In the genomic region with DNA sequence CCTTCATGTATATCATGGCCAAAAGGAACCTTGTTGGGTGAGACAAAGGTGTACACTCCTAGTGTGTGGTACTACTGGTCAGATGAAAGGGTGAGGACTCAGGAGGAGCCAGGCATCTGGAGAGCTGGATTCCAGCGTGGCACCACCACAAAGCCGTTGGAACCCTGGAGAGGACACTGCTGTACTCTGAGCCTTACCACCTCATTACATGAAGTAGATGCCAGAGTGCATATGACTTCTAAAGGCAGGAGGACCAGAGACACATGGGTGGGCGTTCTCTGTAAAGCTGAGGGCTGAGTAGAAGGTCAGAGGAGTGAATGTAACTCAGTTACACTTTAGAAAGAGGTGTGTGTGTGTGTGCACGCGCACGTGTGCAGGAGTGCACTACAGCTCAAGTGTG, we compare ENCODE assay signal across 28 mouse cellular contexts. TPM values are rescaled to one million over a fixed set of nuclear protein-coding genes. Genes with fewer than 3 reads are reported as not detected.
DNase-seq lines count a peak whose midpoint lies in the region; ATAC-seq and TF ChIP-seq lines count a peak whose summit lies in the region.
"Had no signal": no experiment of that assay in that cellular context is flagged by ENCODE, and none has a peak within 500 bp of the region (broad histone marks: within the 10 kb centered on the region; RNA-seq: fewer than 3 reads in every experiment).

No protein-coding gene starts in this region.

- H3K4me1 ChIP-seq in heart, adult 2 months (ENCODE audit: control insufficient read depth, insufficient read depth, low read length), result peaks cover 4% of the 10 kb centered on the region
- peaks cover 15% of the 10 kb centered on the region for H3K4me1 ChIP-seq in heart, embryonic 13.5 days
- peaks cover 13% of the 10 kb centered on the region for H3K4me1 ChIP-seq in heart, postnatal 0 days (ENCODE audit: control insufficient read depth, insufficient read depth)
- H3K4me1 ChIP-seq: embryonic facial prominence, embryonic 15.5 days; intestine, embryonic 15.5 days had no signal

- no peaks in the 10 kb centered on the region for H3K27me3 ChIP-seq in heart, adult 2 months (ENCODE audit: control insufficient read depth, insufficient read depth, low read length)
- no peaks in the 10 kb centered on the region for H3K27me3 ChIP-seq in heart, embryonic 13.5 days (replicated peaks)
- H3K27me3 ChIP-seq in heart, postnatal 0 days (ENCODE audit: control insufficient read depth, insufficient read depth, low read length), result no peaks in the 10 kb centered on the region
- H3K27me3 ChIP-seq: embryonic facial prominence, embryonic 15.5 days; intestine, embryonic 15.5 days had no signal

- no peak for TF ChIP-seq POLR2A in heart, adult 2 months (IDR thresholded peaks at IDR 0.05; ENCODE audit: insufficient read depth, low read depth, low read length)

- no peaks in the 10 kb centered on the region for H3K9me3 ChIP-seq in heart, embryonic 13.5 days
- no peaks in the 10 kb centered on the region for H3K9me3 ChIP-seq in heart, postnatal 0 days (replicated peaks; ENCODE audit: control insufficient read depth, low read length)
- H3K9me3 ChIP-seq: embryonic facial prominence, embryonic 15.5 days; forebrain, embryonic 10.5 days; hindbrain, embryonic 10.5 days; intestine, embryonic 15.5 days had no signal

- peak overlapping the region; percentile 39 for H3K27ac ChIP-seq in heart, adult 2 months
- H3K27ac ChIP-seq in heart, embryonic 13.5 days (replicated peaks), result peak overlapping the region; percentile 82
- peak overlapping the region; percentile 75; the same call in 1 of the 2 replicates for H3K27ac ChIP-seq in heart, postnatal 0 days (ENCODE audit: low read depth)
- H3K27ac ChIP-seq: embryonic facial prominence, embryonic 15.5 days; forebrain, embryonic 10.5 days; hindbrain, embryonic 10.5 days; hindbrain, embryonic 14.5 days; intestine, embryonic 15.5 days had no signal

- ATAC-seq in heart, embryonic 13.5 days (ENCODE audit: extremely low read depth, insufficient number of reproducible peaks, low FRiP score, low TSS enrichment), result no peak
- ATAC-seq in heart, postnatal 0 days (ENCODE audit: insufficient read depth, low read depth), result no peak
- ATAC-seq: forebrain, embryonic 14.5 days; intestine, embryonic 15.5 days had no signal

- H3K36me3 ChIP-seq in heart, adult 2 months (ENCODE audit: control insufficient read depth, insufficient read depth, low read length), result no peaks in the 10 kb centered on the region
- H3K36me3 ChIP-seq in heart, embryonic 13.5 days, result no peaks in the 10 kb centered on the region
- no peaks in the 10 kb centered on the region for H3K36me3 ChIP-seq in heart, postnatal 0 days (replicated peaks; ENCODE audit: control insufficient read depth, insufficient read depth, low read length)
- H3K36me3 ChIP-seq: embryonic facial prominence, embryonic 15.5 days; forebrain, embryonic 10.5 days; hindbrain, embryonic 10.5 days; intestine, embryonic 15.5 days had no signal

- 74% methylated on average over 6 of the region's 6 CpGs for whole genome bisulfite sequencing in heart, adult 2 months
- 76% methylated on average over 6 of the region's 6 CpGs for WGBS in heart, embryonic 13.5 days
- 74% methylated on average over 6 of the region's 6 CpGs for WGBS in heart, postnatal 0 days

- H3K4me2 ChIP-seq in heart, embryonic 13.5 days, result no peak overlapping the region
- no peak overlapping the region for H3K4me2 ChIP-seq in heart, postnatal 0 days (ENCODE audit: low read depth, low read length)
- H3K4me2 ChIP-seq: embryonic facial prominence, embryonic 15.5 days; hindbrain, embryonic 14.5 days; intestine, embryonic 15.5 days had no signal

- no peak for DNase-seq in heart, adult 2 months
- DNase-seq in heart, adult 18-20 months, result no peak
- DNase-seq in heart, postnatal 36 days, result no peak
- DNase-seq in heart, postnatal 0 days (ENCODE audit: low spot score), result no peak
- DNase-seq in heart, adult 11 months, result no peak
- DNase-seq in natural killer cell, adult 2 months (ENCODE audit: low spot score in 2 of 2), result no peak
- DNase-seq: adrenal gland, postnatal 10 days; cerebellum, adult 11 months; cerebellum, adult 8-10 months; cerebellum, postnatal 14 days; embryo, embryonic 11 days; gastrocnemius, postnatal 10 days; kidney, adult 18-20 months had no signal

- TF ChIP-seq EP300 in heart, adult 2 months (IDR thresholded peaks at IDR 0.05; ENCODE audit: insufficient read depth, low read depth, low read length), result no peak
- TF ChIP-seq EP300 in heart, postnatal 0 days (IDR thresholded peaks at IDR 0.05; ENCODE audit: low read depth), result no peak

- no peaks in the 10 kb centered on the region for H3K79me2 ChIP-seq in heart, adult 2 months (replicated peaks; ENCODE audit: control insufficient read depth, insufficient read depth, low read length)

- no peak overlapping the region for H3K4me3 ChIP-seq in heart, adult 2 months
- H3K4me3 ChIP-seq in heart, embryonic 13.5 days, result no peak overlapping the region
- H3K4me3 ChIP-seq in heart, postnatal 0 days (ENCODE audit: low read depth, low read length), result no peak overlapping the region
- H3K4me3 ChIP-seq: embryonic facial prominence, embryonic 15.5 days; erythroblast, embryonic 14.5 days; forebrain, embryonic 10.5 days; hindbrain, embryonic 10.5 days; intestine, embryonic 15.5 days had no signal

- H3K9ac ChIP-seq in heart, adult 2 months (ENCODE audit: low read depth, low read length), result no peak overlapping the region
- H3K9ac ChIP-seq in heart, embryonic 13.5 days, result no peak overlapping the region
- H3K9ac ChIP-seq in heart, postnatal 0 days (replicated peaks; ENCODE audit: low read depth, low read length), result no peak overlapping the region
- H3K9ac ChIP-seq: embryonic facial prominence, embryonic 15.5 days; hindbrain, embryonic 14.5 days; intestine, embryonic 15.5 days had no signal

- TF ChIP-seq CTCF in heart, adult 2 months (IDR thresholded peaks at IDR 0.05), result no peak
- TF ChIP-seq CTCF in heart, postnatal 0 days (IDR thresholded peaks at IDR 0.05; ENCODE audit: low read depth), result no peak

- intact Hi-C loops in heart, adult 2 months (cut with DNase I), result no loop called here
- intact Hi-C loops in heart, postnatal 36 days (cut with DNase I), result no loop called here

RNA-seq across cellular contexts. Expression of a gene that starts 2.9 kb away (rescaled TPM):
- total RNA-seq in heart, adult 2 months (2021), result 10 to 100 TPM; 10.6 to 12.1 TPM
- polyA plus RNA-seq in heart, adult 2 months (2012; rRNA removed), result 70.1 and 80.6 TPM in 2 replicates
- 10 to 100 TPM; 11.4 to 22.0 TPM for total RNA-seq in heart, adult 18-20 months (2021)
- 2.9 and 4.3 TPM in 2 replicates for polyA plus RNA-seq in heart, embryonic 13.5 days (2015; fragmentation: Nextera tagmentation; extraction: Ambion mirVana)
- total RNA-seq in heart, postnatal 36 days (2021), result 10 to 100 TPM; 14.3 to 14.8 TPM
- 2.5 and 10.2 TPM in 2 replicates for total RNA-seq in heart, postnatal 0 days (2014; rRNA removed; ENCODE audit: low replicate concordance)
- polyA plus RNA-seq in heart, postnatal 0 days (2015; fragmentation: Nextera tagmentation; extraction: Ambion mirVana), result 6.6 and 7.0 TPM in 2 replicates
- total RNA-seq: MEL had no signal
- polyA plus RNA-seq: C2C12 had no signal

RNA-seq across cellular contexts. Expression of a gene that starts 16.4 kb away (rescaled TPM):
- total RNA-seq in heart, adult 2 months (2021), result 10 to 100 TPM; 11.4 to 13.2 TPM
- 11.4 and 11.9 TPM in 2 replicates for polyA plus RNA-seq in heart, adult 2 months (2012; rRNA removed)
- 10 to 100 TPM; 10.3 to 11.8 TPM for total RNA-seq in heart, adult 18-20 months (2021)
- polyA plus RNA-seq in heart, embryonic 13.5 days (2015; fragmentation: Nextera tagmentation; extraction: Ambion mirVana), result 0.88 and 1.0 TPM in 2 replicates
- total RNA-seq in heart, postnatal 36 days (2021), result 10 to 100 TPM in 1 of 2 experiments, 1 to 10 TPM in 1; 9.4 to 10.5 TPM
- total RNA-seq in heart, postnatal 0 days (2014; rRNA removed; ENCODE audit: low replicate concordance), result 6.9 and 7.8 TPM in 2 replicates
- 0.71 and 1.00 TPM in 2 replicates for polyA plus RNA-seq in heart, postnatal 0 days (2015; fragmentation: Nextera tagmentation; extraction: Ambion mirVana)

RNA-seq across cellular contexts. Expression of a gene that starts 36.3 kb away (rescaled TPM):
- not detected for total RNA-seq in heart, adult 2 months (2021)
- polyA plus RNA-seq in heart, adult 2 months (2012; rRNA removed), result not detected in 2 replicates
- total RNA-seq in heart, adult 18-20 months (2021), result not detected
- not detected in 2 replicates for polyA plus RNA-seq in heart, embryonic 13.5 days (2015; fragmentation: Nextera tagmentation; extraction: Ambion mirVana)
- not detected for total RNA-seq in heart, postnatal 36 days (2021)
- total RNA-seq in heart, postnatal 0 days (2014; rRNA removed; ENCODE audit: low replicate concordance), result not detected in 2 replicates
- not detected in 2 replicates for polyA plus RNA-seq in heart, postnatal 0 days (2015; fragmentation: Nextera tagmentation; extraction: Ambion mirVana)
- total RNA-seq: adrenal gland, postnatal 10 days; adrenal gland, postnatal 4 days; common myeloid progenitor, adult 5-6 weeks; gastrocnemius, postnatal 10 days; gastrocnemius, postnatal 4 days had no signal
- polyA plus RNA-seq: brain, embryonic 14.5 days; embryonic facial prominence, embryonic 11.5 days; embryonic facial prominence, embryonic 15.5 days; erythroblast, embryonic 14.5 days; forebrain, embryonic 10.5 days; forebrain, embryonic 14.5 days; hindbrain, embryonic 10.5 days; hindbrain, embryonic 14.5 days; intestine, embryonic 15.5 days had no signal
